Mouse (Mus musculus) thymus, adult 2 months (tissue): Measurements from ENCODE around the gene Fbxo47.

Source experiments
- CTCF ChIP-seq: fragments of 200-500 bp; IDR thresholded peaks from 2 replicates; pipeline ENCODE4 v1.5.1; 2012; ENCODE audit warnings: mild to moderate bottlenecking, control low read depth, low read length, moderate library complexity, borderline replicate concordance; ENCODE audit not compliant: control insufficient read depth, poor library complexity, insufficient read depth; ENCODE audit errors: extremely low read depth
- POLR2A ChIP-seq: fragments of 200-500 bp; IDR thresholded peaks from 2 replicates; pipeline ENCODE4 v1.6.1; 2012; ENCODE audit warnings: mild to moderate bottlenecking, low read length, control low read depth, moderate library complexity; ENCODE audit not compliant: control insufficient read depth, poor library complexity, insufficient read depth; ENCODE audit errors: extremely low read depth

- TF ChIP-seq POLR2A (no peak), CTCF (no peak)
These were observed 44.4 kb downstream of the Fbxo47 start for GRCm38 (mm10) chr11:97839441-97840134.
